Mouse (Mus musculus) hindbrain, postnatal 0 days (tissue): ENCODE measurements around the gene Zfp423. TPM values are rescaled to one million over a fixed set of nuclear protein-coding genes. Genes with fewer than 3 reads are reported as not detected.

Source experiments
- ATAC-seq: fragments of 200-750 bp; cut with Nextera tagmentation; 2 replicates; pipeline ENCODE4 v1.8.0; 2017; ENCODE audit warnings: mild to moderate bottlenecking, moderate TSS enrichment, moderate library complexity
- DNase-seq: peaks from one replicate; pipeline ENCODE4 v3.0.0-alpha.2; 2015; ENCODE audit warnings: low spot score
- H3K27ac ChIP-seq: fragments of 300-500 bp; sonication (generic); 2 replicates; pipeline ENCODE4 v1.5.1; 2014; ENCODE audit warnings: mild to moderate bottlenecking
- H3K27me3 ChIP-seq: fragments of 300-500 bp; sonication (generic); 2 replicates; pipeline ENCODE4 v1.6.1; 2014; ENCODE audit warnings: low read length, mixed read lengths; ENCODE audit not compliant: insufficient read depth
- H3K36me3 ChIP-seq: fragments of 300-500 bp; sonication (generic); 2 replicates; pipeline ENCODE4 v1.6.1; 2014; ENCODE audit warnings: low read length, mixed read lengths; ENCODE audit not compliant: insufficient read depth
- H3K4me1 ChIP-seq: fragments of 300-500 bp; sonication (generic); 2 replicates; pipeline ENCODE4 v1.6.1; 2014; ENCODE audit warnings: antibody characterized with exemption, low read length, mixed read lengths; ENCODE audit not compliant: insufficient read depth
- H3K4me2 ChIP-seq: fragments of 300-500 bp; sonication (generic); 2 replicates; pipeline ENCODE4 v1.6.1; 2014; ENCODE audit warnings: low read depth, mild to moderate bottlenecking, low read length, moderate library complexity, mixed read lengths
- H3K4me3 ChIP-seq: fragments of 300-500 bp; sonication (generic); 2 replicates; pipeline ENCODE4 v1.5.1; 2014; ENCODE audit warnings: low read length
- H3K9ac ChIP-seq: fragments of 300-500 bp; sonication (generic); replicated peaks from 2 replicates; pipeline ENCODE4 v1.6.1; 2014; ENCODE audit warnings: mild to moderate bottlenecking, low read length, moderate library complexity, mixed read lengths
- H3K9me3 ChIP-seq: fragments of 300-500 bp; sonication (generic); 2 replicates; pipeline ENCODE4 v1.6.1; 2016; ENCODE audit warnings: low read length, mixed read lengths
- CTCF ChIP-seq: IDR thresholded peaks from 2 replicates; pipeline ENCODE4 v1.5.1; 2016; ENCODE audit warnings: antibody characterized with exemption, control low read depth, low read depth
- WGBS: fragments of 180-500 bp; shearing (Covaris S2); extraction: QIAGEN DNeasy Blood & Tissue Kit; methylation state at CpG from one replicate; pipeline ENCODE4 v1.1.7; 2014; 5-methylcytosine and 5-hydroxymethylcytosine counted together
- polyA plus RNA-seq: library from polyadenylated mRNA; unstranded; fragments of >200 nt; fragmentation: Nextera tagmentation; extraction: Ambion mirVana; gene quantifications from 2 replicates; pipeline ENCODE4 v1.2.1, GENCODE M21; 2015
- total RNA-seq: library from RNA; depleted of rRNA; stranded (reverse); fragments of >200 nt; gene quantifications from 2 replicates; pipeline ENCODE4 v1.2.3, GENCODE M21; 2014

Zfp423 gene
- total and polyA plus RNA-seq, 2 experiments from 2014 or later: 22.2 to 73.6 TPM

DNA sequence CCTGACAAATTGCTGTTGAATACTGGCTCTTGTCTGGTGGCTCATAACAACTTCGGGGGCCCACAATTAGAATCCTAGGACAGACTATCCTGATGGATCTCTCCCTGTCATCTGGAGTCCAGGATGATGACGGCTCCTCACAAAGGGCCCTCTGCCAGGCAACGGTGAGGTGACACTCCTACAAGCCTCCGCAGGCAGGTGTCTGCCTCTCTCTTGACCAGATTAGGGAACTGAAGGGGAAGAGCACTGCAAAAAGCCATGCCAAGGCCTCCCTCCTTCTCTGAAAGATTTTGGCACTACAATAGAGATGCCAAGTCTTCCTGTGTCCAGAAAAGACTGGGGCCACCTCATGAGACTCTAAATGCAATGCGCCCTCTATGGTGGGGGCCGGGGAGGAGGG is 7.1 kb downstream of the Zfp423 start:
- Histone ChIP-seq H3K9me3 (no peaks in the 10 kb centered on the region), H3K27me3 (no peaks in the 10 kb centered on the region), H3K4me1 (peaks cover 9% of the 10 kb centered on the region; the same call in 1 of the 2 replicates), H3K27ac (no peak overlapping the region), H3K36me3 (no peaks in the 10 kb centered on the region), H3K4me3 (no peak overlapping the region), H3K9ac (no peak overlapping the region), H3K4me2 (no peak overlapping the region)
- TF ChIP-seq CTCF: no peak
- WGBS: 36% methylated on average over 6 of the region's 6 CpGs
- DNase-seq (no peak), ATAC-seq (no peak)

DNA sequence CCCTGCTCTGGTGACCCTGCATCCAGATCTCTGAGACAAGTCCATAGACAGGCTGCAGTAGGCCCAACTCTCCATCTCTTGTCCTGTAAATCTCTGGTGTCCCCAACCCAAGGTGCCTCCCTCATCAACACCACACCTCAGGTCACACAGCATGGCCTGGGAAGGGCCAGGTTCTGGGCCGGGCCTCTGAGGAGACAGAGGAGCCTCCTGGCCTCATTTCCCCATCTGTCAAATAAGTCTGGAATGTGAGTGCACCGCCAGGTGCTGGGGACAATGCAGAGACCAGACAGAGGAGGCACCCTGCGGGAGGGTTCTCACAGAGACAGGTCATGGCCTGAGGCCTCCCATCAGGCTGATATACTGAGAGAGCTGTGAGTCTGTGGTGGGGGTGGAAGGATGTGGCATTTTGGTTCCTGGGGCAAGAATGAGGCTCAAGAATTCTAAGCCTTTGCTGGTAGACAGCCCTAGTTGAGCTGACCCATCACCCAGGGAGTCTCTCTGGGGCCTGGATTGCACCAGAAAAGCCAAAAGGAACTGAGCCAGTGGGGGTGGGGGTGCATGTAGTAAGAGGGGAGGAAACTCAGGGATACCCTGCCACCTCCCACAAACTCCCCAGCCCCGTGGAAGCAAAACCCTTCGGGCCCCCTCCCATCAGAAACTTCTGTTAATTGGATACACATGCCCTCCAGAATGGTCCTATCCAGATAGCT is 15.0 kb downstream of the Zfp423 start:
- DNase-seq (no peak), ATAC-seq (no peak; the same call in 1 of the 2 replicates)
- TF ChIP-seq CTCF: no peak

DNA sequence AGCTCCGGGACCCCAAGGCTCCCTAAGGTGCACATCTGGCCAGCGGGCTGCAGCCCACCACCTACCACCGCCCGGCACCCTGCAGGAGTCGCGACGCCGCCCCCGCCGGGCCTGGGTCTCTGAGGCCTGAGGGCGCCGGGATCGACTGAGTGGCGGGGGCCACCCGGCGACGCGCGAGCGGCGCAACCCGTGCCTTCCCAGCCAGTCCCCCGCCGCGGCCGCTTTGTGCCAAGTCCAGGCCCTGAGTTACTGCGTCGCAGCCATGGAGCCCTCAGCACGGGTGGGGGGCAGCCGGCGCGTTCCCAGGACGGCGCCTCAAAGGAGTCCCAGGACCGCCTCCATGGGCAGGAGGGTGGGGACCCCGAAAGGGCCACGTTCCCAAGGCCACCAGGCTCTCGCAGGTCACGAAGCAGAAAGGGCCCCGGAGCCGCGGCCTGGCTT is 15.7 kb downstream of the Zfp423 start:
- DNase-seq (peak; percentile 57), ATAC-seq (peak; percentile 55)
- no peaks in the 10 kb centered on the region for H3K36me3 ChIP-seq
- no peaks in the 10 kb centered on the region for H3K27me3 ChIP-seq
- peak overlapping the region; percentile 36 for H3K4me3 ChIP-seq
- H3K27ac ChIP-seq: no peak overlapping the region
- H3K4me2 ChIP-seq: peak overlapping the region; percentile 80
- H3K9me3 ChIP-seq: no peaks in the 10 kb centered on the region
- H3K4me1 ChIP-seq: peaks cover 25% of the 10 kb centered on the region
- TF ChIP-seq CTCF: no peak
- peak overlapping the region; percentile 53 for H3K9ac ChIP-seq
- 1% methylated on average over 39 of the region's 42 CpGs for WGBS

More for the DNA sequence above, 15.0 kb downstream of the Zfp423 start:
- Histone ChIP-seq H3K4me1 (peaks cover 19% of the 10 kb centered on the region), H3K9ac (peak overlapping the region; percentile 53), H3K36me3 (no peaks in the 10 kb centered on the region), H3K4me3 (no peak overlapping the region), H3K27me3 (no peaks in the 10 kb centered on the region), H3K27ac (no peak overlapping the region), H3K9me3 (no peaks in the 10 kb centered on the region), H3K4me2 (peak overlapping the region; percentile 80)
- WGBS: 34% methylated on average over 5 of the region's 5 CpGs

DNA sequence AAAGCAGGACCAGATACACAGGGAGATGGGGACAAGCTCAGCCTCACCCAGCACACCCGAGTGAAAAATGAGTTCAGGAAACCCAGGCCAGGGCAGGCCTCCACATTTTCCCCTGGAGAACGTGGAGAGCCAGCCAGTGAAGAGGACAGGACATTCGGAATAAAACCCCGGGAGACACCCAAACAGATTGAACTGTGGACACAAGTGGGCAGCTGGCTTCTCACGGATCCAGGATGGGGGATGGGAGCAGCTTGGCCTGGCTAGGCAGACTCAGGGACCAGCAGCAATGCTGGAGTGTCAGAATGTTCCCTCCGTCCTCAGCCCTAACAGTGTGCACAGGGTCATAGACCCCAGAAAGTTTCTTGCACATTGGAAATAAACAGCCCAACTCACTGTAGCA is 18.7 kb downstream of the Zfp423 start:
- Histone ChIP-seq H3K36me3 (no peaks in the 10 kb centered on the region), H3K27ac (no peak overlapping the region; the same call in 1 of the 2 replicates), H3K27me3 (no peaks in the 10 kb centered on the region), H3K4me1 (peaks cover 37% of the 10 kb centered on the region), H3K4me3 (no peak overlapping the region), H3K9ac (no peak overlapping the region), H3K9me3 (no peaks in the 10 kb centered on the region), H3K4me2 (no peak overlapping the region)
- no peak for TF ChIP-seq CTCF
- 23% methylated on average over 6 of the region's 6 CpGs for WGBS
- DNase-seq (peak; percentile 63), ATAC-seq (no peak)

DNA sequence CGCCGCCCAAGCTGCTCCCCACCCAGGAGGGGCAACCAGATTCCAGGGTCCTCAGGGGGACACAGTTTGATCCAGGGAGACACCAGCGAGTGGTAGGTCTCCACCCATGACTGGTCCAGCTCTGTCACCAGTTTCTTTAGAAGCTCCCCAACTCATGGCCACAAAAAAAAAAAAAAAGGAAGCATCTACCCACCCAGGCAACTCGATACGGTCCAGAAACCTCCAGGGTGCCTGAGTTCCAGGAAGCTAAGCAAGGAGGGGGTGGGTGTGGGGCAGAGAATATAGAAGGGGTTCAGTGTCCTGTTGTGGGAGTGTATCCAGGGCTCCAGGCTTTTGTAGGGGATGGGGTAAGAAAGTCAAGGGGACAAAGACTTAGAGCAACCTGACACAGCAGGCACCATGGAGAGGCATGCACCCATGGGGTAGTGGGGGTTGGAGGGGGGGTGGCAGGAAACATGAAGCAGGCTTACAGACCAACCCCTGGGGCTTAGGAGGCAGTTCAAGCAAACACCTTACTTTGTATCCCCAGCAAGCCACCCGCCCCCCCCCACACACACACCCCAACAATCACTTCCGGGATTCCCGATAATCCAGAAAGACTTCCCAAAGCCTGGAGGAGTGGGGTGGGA is 20.0 kb downstream of the Zfp423 start:
- no peaks in the 10 kb centered on the region for H3K27me3 ChIP-seq
- WGBS: 25% methylated on average over 8 of the region's 8 CpGs
- peak overlapping the region; percentile 18; the same call in 1 of the 2 replicates for H3K9ac ChIP-seq
- peak overlapping the region; percentile 79 for H3K27ac ChIP-seq
- ATAC-seq (no peak), DNase-seq (no peak)
- peaks cover 37% of the 10 kb centered on the region for H3K4me1 ChIP-seq
- no peak overlapping the region for H3K4me3 ChIP-seq
- H3K36me3 ChIP-seq: no peaks in the 10 kb centered on the region
- peak overlapping the region; percentile 36 for H3K4me2 ChIP-seq
- H3K9me3 ChIP-seq: no peaks in the 10 kb centered on the region
- no peak for TF ChIP-seq CTCF

DNA sequence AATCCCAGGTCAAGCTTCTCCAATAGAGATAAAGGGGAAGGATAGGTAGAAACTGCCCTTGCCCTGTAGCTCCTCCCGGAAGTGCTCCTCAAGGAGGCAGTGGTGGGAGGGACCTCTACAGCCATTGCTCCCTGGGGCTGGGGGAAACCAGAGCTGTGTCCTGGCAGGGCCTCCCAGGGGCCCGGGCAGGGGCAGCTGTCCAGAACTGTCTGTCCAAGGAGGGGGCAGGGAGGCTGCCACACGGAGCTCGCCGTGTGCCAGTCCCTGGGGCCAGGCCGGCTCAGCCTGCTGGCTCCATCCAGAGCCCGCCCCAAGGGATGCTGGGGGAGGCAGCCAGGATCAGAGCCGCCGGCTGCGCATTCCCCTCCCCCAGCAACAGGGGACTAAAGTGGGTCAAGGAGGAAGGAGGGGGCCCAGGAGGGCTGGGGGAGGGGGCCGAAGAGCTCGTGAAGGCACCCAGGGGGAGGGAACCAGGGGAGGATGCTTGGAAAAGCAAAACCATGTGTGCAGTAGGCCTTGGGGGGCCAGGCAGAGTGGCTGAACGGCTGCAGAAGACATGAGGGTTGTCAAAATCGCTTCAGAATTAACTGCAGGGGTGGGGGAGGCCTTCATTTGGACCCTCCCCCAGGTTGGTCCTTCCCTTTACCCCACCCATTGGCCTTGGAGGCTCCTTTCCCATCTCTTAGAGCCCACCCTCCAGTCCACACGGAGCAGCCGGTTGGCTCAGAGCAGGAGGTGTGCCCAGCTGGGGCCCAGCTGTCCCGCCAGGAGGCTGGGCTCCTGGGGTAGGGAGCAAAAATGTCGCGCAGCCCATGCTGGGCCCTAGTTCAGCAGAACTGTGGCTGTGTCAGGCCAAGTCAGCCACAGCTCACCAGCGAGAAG is 20.8 kb downstream of the Zfp423 start:
- no peak overlapping the region for H3K4me3 ChIP-seq
- H3K27ac ChIP-seq: peak overlapping the region; percentile 79

More for the DNA sequence above, 20.8 kb downstream of the Zfp423 start:
- Histone ChIP-seq H3K4me1 (peaks cover 37% of the 10 kb centered on the region), H3K27me3 (no peaks in the 10 kb centered on the region), H3K9ac (peak overlapping the region; percentile 18), H3K36me3 (no peaks in the 10 kb centered on the region), H3K4me2 (peak overlapping the region; percentile 36), H3K9me3 (no peaks in the 10 kb centered on the region)
- no peak for TF ChIP-seq CTCF
- WGBS: 7% methylated on average over 20 of the region's 20 CpGs
- ATAC-seq: peak; percentile 92
- DNase-seq: peak; percentile 84
